Mouse (Mus musculus): ENCODE data around the gene Rictor. TPM values are rescaled to one million over a fixed set of nuclear protein-coding genes. Genes with fewer than 3 reads are reported as not detected.

Rictor gene
- polyA plus RNA-seq, 1 experiment from 2014 or later = 34.2 TPM

DNA sequence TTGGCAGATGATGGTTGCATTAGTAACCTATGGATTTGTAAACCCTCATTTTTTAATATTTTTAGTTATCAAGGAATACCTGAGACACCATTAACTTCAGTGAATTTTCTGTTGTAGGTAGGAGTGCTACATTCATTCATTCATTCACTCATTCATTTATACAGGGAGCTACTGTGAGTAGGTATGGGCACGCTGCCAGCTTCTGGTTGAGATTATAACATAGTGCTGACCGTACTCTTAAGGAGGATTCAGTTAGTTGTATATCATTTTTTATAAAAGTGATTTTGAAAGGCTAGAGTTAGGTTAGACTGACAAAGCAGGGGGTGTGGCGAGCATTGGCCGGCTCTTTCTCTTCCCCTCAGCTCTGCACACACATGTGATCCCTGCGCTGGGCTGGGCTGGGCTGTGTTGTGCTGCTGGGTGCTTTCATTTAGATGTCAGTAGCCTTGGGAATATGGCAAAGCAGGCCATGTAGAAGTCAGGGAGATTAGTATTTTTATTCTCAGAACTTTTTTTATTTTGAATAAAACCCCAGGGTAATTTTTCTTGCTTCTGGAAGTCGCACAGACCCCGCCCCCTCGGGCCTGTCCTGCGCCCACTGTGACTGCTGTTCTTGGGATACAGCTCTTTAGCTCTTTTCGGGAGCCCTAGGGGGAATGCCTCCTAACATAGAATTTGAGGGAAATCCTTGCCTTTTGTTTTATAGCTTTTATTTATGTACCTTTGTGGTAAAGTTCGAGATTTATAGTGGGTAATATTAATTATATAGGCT lies 14.4 kb downstream of the Rictor start:
- no peak for ATAC-seq

GRCm38 (mm10) chr15:6723338-6723737 lies 15.2 kb downstream of the Rictor start:
- Histone ChIP-seq H3K9ac (ENCODE audit: low read length) (no peak overlapping the region), H3K4me1 (ENCODE audit: control insufficient read depth, insufficient read depth, low read length) (no peaks in the 10 kb centered on the region), H3K27ac (ENCODE audit: low read depth, low read length) (no peak overlapping the region), H3K27me3 (replicated peaks; ENCODE audit: control insufficient read depth, insufficient read depth, low read length) (no peaks in the 10 kb centered on the region), H3K36me3 (ENCODE audit: control insufficient read depth, insufficient read depth, low read length) (no peaks in the 10 kb centered on the region), H3K4me2 (ENCODE audit: low read length) (no peak overlapping the region), H3K4me3 (ENCODE audit: low read depth, low read length) (no peak overlapping the region), H3K9me3 (replicated peaks; ENCODE audit: control insufficient read depth, low read length) (0 out of 2 replicates have a peak, but pooled peaks cover 3% of the 10 kb centered on the region)
- DNase-seq (ENCODE audit: low spot score) (no peak), ATAC-seq (no peak)

More for the DNA sequence above, 14.4 kb downstream of the Rictor start:
- H3K27ac ChIP-seq (ENCODE audit: low read depth, low read length) = no peak overlapping the region
- no peak overlapping the region for H3K4me3 ChIP-seq (ENCODE audit: low read depth, low read length)
- H3K4me2 ChIP-seq (ENCODE audit: low read length) = no peak overlapping the region
- 90% methylated on average over 11 of the region's 11 CpGs for WGBS
- no peaks in the 10 kb centered on the region for H3K27me3 ChIP-seq (replicated peaks; ENCODE audit: control insufficient read depth, insufficient read depth, low read length)
- no peak overlapping the region for H3K9ac ChIP-seq (ENCODE audit: low read length)
- 0 out of 2 replicates have a peak, but pooled peaks cover 3% of the 10 kb centered on the region for H3K9me3 ChIP-seq (replicated peaks; ENCODE audit: control insufficient read depth, low read length)
- H3K36me3 ChIP-seq (ENCODE audit: control insufficient read depth, insufficient read depth, low read length) = no peaks in the 10 kb centered on the region
- no peaks in the 10 kb centered on the region for H3K4me1 ChIP-seq (ENCODE audit: control insufficient read depth, insufficient read depth, low read length)
- no peak for DNase-seq (ENCODE audit: low spot score)

- ATAC-seq = no peak
- Histone ChIP-seq H3K4me2 (ENCODE audit: low read length) (no peak overlapping the region), H3K4me3 (ENCODE audit: low read depth, low read length) (no peak overlapping the region), H3K9me3 (replicated peaks; ENCODE audit: control insufficient read depth, low read length) (0 out of 2 replicates have a peak, but pooled peaks cover 3% of the 10 kb centered on the region), H3K27ac (ENCODE audit: low read depth, low read length) (no peak overlapping the region), H3K27me3 (replicated peaks; ENCODE audit: control insufficient read depth, insufficient read depth, low read length) (no peaks in the 10 kb centered on the region), H3K9ac (ENCODE audit: low read length) (no peak overlapping the region), H3K36me3 (ENCODE audit: control insufficient read depth, insufficient read depth, low read length) (no peaks in the 10 kb centered on the region), H3K4me1 (ENCODE audit: control insufficient read depth, insufficient read depth, low read length) (no peaks in the 10 kb centered on the region)
- WGBS = 96% methylated on average over 1 of the region's 1 CpGs
- DNase-seq (ENCODE audit: low spot score) = no peak
Observed at GRCm38 (mm10) chr15:6724442-6724841, 16.3 kb downstream of the Rictor start.

DNA sequence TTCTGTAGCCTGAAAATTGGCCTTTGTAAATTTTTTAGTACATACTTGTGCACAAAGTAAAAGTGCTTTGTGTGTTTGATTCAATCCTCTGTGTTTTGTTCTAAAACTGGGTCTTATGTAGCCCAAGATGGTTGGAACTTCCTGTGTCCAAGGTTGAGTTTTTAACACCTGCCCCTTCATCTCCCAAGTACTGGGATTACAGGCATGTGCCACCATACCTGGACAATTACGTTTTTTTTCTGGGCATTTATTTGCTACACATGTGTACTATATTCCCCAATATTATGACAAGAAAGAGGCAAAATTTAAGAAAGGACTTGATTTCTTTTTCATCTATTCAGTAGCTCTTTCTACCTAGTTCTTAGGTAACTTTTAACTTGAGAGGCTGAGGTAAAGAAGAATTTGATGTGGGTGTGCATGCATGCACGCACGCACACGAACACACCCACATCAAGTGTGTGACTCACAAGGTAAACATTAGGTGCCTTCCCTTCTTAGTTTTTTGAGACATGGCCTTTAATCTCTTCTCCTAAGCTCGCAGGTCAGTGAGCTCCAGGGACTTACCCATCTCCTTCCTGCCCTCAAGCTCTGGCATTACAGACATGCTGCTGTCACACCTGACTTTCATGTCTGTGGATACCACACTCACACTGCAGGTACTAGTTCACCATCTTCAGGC lies 18.1 kb downstream of the Rictor start:
- H3K4me3 ChIP-seq (ENCODE audit: low read depth, low read length) = no peak overlapping the region
- ATAC-seq = no peak
- no peak for DNase-seq (ENCODE audit: low spot score)
- H3K4me1 ChIP-seq (ENCODE audit: control insufficient read depth, insufficient read depth, low read length) = no peaks in the 10 kb centered on the region
- H3K27ac ChIP-seq (ENCODE audit: low read depth, low read length) = no peak overlapping the region
- WGBS = 84% methylated on average over 5 of the region's 5 CpGs
- H3K36me3 ChIP-seq (ENCODE audit: control insufficient read depth, insufficient read depth, low read length) = no peaks in the 10 kb centered on the region
- H3K27me3 ChIP-seq (replicated peaks; ENCODE audit: control insufficient read depth, insufficient read depth, low read length) = no peaks in the 10 kb centered on the region
- H3K9me3 ChIP-seq (replicated peaks; ENCODE audit: control insufficient read depth, low read length) = no peaks in the 10 kb centered on the region
- no peak overlapping the region for H3K4me2 ChIP-seq (ENCODE audit: low read length)
- no peak overlapping the region for H3K9ac ChIP-seq (ENCODE audit: low read length)

GRCm38 (mm10) chr15:6733076-6733475 lies 24.9 kb downstream of the Rictor start:
- DNase-seq (ENCODE audit: low spot score) (no peak), ATAC-seq (no peak)
- Histone ChIP-seq H3K4me3 (ENCODE audit: low read depth, low read length) (no peak overlapping the region), H3K9ac (ENCODE audit: low read length) (no peak overlapping the region), H3K27me3 (replicated peaks; ENCODE audit: control insufficient read depth, insufficient read depth, low read length) (no peaks in the 10 kb centered on the region), H3K4me1 (ENCODE audit: control insufficient read depth, insufficient read depth, low read length) (no peaks in the 10 kb centered on the region), H3K9me3 (replicated peaks; ENCODE audit: control insufficient read depth, low read length) (no peaks in the 10 kb centered on the region), H3K27ac (ENCODE audit: low read depth, low read length) (no peak overlapping the region), H3K36me3 (ENCODE audit: control insufficient read depth, insufficient read depth, low read length) (no peaks in the 10 kb centered on the region), H3K4me2 (ENCODE audit: low read length) (no peak overlapping the region)
- WGBS = 81% methylated on average over 5 of the region's 5 CpGs

DNA sequence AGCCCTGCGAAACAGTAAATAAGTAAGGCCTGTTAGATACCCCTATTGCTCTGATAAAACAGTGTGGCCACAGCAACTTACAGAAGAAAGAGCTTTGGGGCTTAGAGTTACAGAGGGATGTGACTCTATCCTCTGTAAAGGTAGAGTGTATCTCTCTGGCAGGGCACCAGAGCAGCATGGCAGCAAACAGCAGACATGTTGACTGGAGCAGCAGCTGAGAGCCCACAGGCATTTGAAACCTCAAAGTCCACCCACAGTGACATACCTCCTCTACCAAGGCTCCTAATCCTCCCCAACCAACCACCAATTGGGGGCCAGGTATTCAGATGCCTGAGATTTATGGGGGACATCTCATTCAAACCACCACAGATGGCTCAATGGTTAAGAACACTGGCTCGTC lies 31.0 kb downstream of the Rictor start:
- DNase-seq (ENCODE audit: low spot score) (no peak), ATAC-seq (no peak)
- H3K4me2 ChIP-seq (ENCODE audit: low read length) = no peak overlapping the region
- H3K27me3 ChIP-seq (replicated peaks; ENCODE audit: control insufficient read depth, insufficient read depth, low read length) = no peaks in the 10 kb centered on the region
- H3K9ac ChIP-seq (ENCODE audit: low read length) = no peak overlapping the region
- no peaks in the 10 kb centered on the region for H3K4me1 ChIP-seq (ENCODE audit: control insufficient read depth, insufficient read depth, low read length)
- H3K36me3 ChIP-seq (ENCODE audit: control insufficient read depth, insufficient read depth, low read length) = peaks cover 8% of the 10 kb centered on the region; the same call in 1 of the 2 replicates
- H3K27ac ChIP-seq (ENCODE audit: low read depth, low read length) = no peak overlapping the region
- no peaks in the 10 kb centered on the region for H3K9me3 ChIP-seq (replicated peaks; ENCODE audit: control insufficient read depth, low read length)
- 100% methylated on average over 2 of the region's 2 CpGs for WGBS
- H3K4me3 ChIP-seq (ENCODE audit: low read depth, low read length) = no peak overlapping the region

- 83% methylated on average over 13 of the region's 13 CpGs for WGBS
- DNase-seq (ENCODE audit: low spot score) = no peak
Observed at GRCm38 (mm10) chr15:6742337-6743025, 34.3 kb downstream of the Rictor start.

GRCm38 (mm10) chr15:6743723-6744122 lies 35.5 kb downstream of the Rictor start:
- Histone ChIP-seq H3K9me3 (replicated peaks; ENCODE audit: control insufficient read depth, low read length) (no peaks in the 10 kb centered on the region), H3K27ac (ENCODE audit: low read depth, low read length) (no peak overlapping the region), H3K27me3 (replicated peaks; ENCODE audit: control insufficient read depth, insufficient read depth, low read length) (no peaks in the 10 kb centered on the region), H3K4me1 (ENCODE audit: control insufficient read depth, insufficient read depth, low read length) (no peaks in the 10 kb centered on the region), H3K4me2 (ENCODE audit: low read length) (no peak overlapping the region), H3K9ac (ENCODE audit: low read length) (no peak overlapping the region), H3K4me3 (ENCODE audit: low read depth, low read length) (no peak overlapping the region), H3K36me3 (ENCODE audit: control insufficient read depth, insufficient read depth, low read length) (peaks cover 29% of the 10 kb centered on the region)
- no peak for DNase-seq (ENCODE audit: low spot score)
- no peak for ATAC-seq
- WGBS = 80% methylated on average over 8 of the region's 8 CpGs

More at GRCm38 (mm10) chr15:6742337-6743025, 34.3 kb downstream of the Rictor start:
- Histone ChIP-seq H3K4me1 (ENCODE audit: control insufficient read depth, insufficient read depth, low read length) (no peaks in the 10 kb centered on the region), H3K4me3 (ENCODE audit: low read depth, low read length) (no peak overlapping the region), H3K4me2 (ENCODE audit: low read length) (no peak overlapping the region), H3K9ac (ENCODE audit: low read length) (no peak overlapping the region), H3K27me3 (replicated peaks; ENCODE audit: control insufficient read depth, insufficient read depth, low read length) (no peaks in the 10 kb centered on the region), H3K36me3 (ENCODE audit: control insufficient read depth, insufficient read depth, low read length) (peaks cover 24% of the 10 kb centered on the region), H3K27ac (ENCODE audit: low read depth, low read length) (no peak overlapping the region), H3K9me3 (replicated peaks; ENCODE audit: control insufficient read depth, low read length) (no peaks in the 10 kb centered on the region)
- ATAC-seq = no peak
